Mouse (Mus musculus) layer of hippocampus, adult 9-11 months (tissue): Measurements from ENCODE around the gene Gm6592.
"Not testable (repeated sequence)": the region's sequence is repeated elsewhere in the genome, so short reads cannot be mapped to it uniquely, and the experiment has no call there.

ENCODE experiments used
- DNase-seq: peaks from one replicate; pipeline ENCODE4 v3.0.0; 2022

Gene Gm6592

DNA sequence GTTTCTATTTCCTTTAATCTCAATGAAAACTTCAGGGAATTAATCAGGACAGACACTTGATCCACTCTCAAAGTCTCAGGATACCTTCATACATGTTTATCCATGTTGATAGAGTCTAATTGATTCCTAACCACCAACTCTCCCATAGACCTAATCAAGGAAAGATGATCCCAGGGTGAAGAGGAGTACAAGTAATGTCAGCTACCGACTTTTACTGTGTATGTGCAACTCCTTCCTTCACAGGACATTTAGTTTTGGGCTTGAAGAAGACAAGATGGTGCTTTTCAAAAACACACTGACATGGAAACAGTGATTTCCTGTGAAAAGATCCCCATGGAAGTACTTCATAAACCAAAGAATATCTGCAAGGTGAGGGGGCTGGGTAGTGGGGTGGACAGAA is at the start of gene Gm6592:
Gene Gm6592, plus strand, starts transcription at position 301 of the 400 bp plus-strand sequence.
- DNase-seq = no peak

DNA sequence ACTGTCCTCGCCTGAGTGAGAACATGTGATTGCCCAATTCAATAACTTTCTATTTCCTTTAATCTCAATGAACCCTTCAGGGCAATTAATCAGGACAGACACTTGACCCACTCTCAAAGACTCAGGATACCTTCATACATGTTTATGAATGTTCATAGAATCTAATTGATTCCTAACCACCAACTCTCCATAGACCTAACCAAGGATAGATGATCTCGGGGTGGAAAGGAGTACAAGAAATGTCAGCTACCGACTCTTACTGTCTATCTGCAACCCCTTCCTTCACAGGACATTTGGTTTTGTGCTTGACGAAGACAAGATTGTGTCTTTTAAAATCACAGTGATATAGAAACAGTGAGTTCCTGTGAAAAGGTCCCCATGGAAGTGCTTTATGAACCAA is 40.4 kb upstream of the Gm6592 start, which contains the start of gene Ssxb5:
Gene Ssxb5, plus strand, starts transcription at position 301 of the 400 bp plus-strand sequence.
- not testable (repeated sequence) for DNase-seq

DNA sequence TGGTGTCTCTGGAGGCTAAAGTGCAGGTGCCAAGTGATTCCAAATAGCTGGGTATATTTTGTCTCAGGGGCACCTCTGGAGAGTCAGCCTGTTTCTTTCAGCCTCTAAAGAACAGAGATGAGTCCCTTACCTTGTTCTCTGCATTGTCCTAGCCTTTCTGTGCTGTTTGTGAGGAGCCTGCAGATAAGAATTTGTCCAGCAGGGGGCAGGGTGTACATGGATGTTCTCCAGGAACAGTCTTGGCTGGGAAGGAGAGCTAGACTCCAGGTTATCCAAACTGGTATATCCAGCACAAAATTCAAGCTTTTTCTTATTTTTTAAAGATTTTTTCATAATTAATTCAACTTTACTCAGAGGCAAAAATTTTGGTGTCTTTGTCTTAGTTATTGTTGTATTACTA is 11.8 kb upstream of the Gm6592 start:
- DNase-seq = peak; percentile 27

DNA sequence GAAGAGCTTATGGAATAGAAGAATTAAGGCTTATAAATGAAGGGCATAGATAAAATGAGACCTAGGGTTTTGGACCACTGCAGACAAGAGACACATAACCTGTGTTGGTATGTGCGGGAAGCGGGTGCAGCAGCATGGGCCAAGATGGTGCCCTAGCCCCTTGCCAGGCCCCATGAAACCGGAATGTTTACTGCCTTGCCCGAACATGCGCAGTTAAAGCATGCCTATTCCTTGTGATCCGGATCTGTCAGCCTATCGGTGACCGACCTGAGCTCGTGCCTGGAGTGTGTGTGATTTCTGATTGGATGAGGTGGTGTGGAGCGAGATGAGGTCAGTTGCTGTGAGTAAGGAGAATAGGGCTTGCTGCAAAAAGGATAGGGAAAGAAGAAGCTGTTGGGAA is 8.7 kb downstream of the Gm6592 start:
- no peak for DNase-seq

DNA sequence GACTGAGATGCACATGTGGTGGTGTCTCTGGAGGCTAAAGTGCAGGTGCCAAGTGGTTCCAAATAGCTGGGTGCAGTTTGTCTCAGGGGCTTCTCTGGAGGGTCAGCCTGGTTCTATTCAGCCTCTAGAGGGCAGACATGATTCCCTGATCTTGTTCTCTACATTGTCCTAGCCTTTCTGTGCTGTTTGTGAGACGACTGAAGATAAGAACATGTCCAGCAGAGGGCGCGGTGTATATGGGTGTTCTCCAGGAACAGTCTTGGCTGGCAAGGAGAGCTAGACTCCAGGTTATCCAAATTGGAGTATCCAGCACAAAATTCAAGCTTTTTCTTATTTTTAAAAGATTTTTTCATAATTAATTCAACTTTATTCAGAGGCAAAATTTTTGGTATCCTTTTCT is 20.5 kb downstream of the Gm6592 start:
- DNase-seq = peak; percentile 81

DNA sequence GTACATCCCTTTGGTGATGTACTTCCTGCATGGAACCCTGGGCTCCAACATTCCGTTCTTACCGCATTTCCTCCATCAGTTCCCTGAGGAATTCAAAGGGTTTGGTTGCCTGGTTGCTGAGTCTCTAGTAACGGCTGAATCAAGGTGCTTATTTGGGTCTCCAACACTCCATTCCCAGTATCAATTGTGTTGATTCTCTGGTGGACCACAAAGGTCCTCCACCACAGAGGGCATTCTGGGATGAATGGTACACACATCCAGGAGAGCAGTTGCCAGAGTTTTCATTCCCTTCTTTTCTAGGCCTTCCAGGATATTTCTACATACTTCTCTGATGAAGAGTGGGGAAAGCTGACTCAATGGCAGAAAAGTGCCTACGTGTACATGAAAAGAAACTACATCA is 30.2 kb downstream of the Gm6592 start, which contains the start of gene Gm5751:
Gene Gm5751, plus strand, starts transcription at position 301 of the 400 bp plus-strand sequence.
- DNase-seq = not testable (repeated sequence)

DNA sequence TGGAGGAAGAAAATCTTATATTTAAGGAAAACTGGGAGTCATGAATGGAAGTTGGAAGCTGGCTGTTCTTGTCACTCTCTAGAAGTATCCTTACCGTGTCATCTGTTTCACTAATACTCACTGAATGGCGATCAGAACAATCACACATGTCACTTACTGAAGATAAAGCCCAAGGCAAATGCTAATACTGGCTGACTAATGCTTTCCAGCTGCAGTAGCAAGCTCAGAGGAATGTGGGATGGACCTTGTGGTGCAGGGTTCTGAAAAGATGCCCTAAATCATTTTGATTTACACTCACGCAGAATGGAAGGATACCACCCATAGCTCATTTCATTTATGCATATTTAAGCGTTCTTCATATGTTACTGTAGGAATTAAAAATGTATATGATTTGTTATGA is 40.5 kb downstream of the Gm6592 start:
- DNase-seq = no peak

DNA sequence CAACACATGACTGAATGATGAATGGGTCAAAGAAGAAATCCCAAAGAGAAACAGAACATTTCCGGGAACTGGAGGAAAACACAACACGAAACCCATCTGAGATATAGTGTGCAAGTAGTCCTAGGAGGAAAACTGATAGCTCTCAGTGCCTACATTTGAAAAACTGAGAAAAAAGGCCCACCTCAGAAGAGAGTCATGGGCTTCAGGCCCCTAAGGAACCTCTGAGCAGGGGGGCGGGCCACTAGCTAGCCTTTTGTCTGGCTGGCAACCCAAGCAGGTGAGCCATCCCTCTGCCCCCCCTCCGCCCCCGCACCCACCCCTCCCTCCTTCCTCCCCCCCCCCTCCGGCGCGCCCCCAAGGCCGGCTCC is 48.2 kb downstream of the Gm6592 start:
- no peak for DNase-seq

DNA sequence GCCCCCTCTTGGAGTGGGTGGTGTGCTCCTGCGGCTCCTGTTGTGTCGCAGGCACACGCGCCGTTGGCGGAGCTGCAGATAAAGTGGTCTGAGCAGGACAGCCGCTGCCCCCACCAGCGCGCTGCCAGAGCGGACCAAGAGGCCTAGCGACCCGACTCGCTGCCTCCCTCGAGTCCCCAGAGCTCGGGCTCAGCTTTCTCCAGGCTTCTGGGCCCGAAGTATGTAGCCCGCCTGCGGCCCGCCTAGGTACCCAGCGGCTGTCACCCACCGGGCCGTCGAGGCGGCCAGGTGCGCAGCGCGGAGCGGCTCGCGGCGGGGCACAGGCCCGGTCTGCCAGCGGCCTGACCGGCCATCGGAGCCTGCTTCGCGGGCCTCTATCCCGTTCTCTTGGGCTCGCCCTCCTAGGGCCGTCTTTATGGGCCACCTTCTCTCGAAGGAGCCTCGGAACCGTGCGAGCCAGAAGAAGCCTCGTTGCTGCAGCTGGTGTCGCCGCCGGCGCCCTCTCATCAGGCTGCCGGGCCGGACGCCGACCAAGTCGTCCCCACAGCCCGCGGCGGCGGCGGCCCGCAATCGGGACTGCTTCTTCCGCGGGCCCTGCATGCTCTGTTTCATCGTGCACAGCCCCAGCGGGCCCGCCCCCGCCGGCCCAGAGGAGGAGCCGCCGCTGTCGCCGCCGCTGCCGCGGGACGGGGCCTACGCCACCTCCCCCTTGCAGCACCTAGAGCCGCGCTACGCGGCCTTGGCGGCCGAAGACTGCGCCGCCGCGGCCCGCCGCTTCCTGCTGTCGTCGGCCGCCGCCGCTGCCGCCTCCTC is 48.8 kb downstream of the Gm6592 start, which contains the start of gene B630019K06Rik:
Gene B630019K06Rik, plus strand, starts transcription at position 40 of the 813 bp plus-strand sequence.
- DNase-seq = peak; percentile 44

DNA sequence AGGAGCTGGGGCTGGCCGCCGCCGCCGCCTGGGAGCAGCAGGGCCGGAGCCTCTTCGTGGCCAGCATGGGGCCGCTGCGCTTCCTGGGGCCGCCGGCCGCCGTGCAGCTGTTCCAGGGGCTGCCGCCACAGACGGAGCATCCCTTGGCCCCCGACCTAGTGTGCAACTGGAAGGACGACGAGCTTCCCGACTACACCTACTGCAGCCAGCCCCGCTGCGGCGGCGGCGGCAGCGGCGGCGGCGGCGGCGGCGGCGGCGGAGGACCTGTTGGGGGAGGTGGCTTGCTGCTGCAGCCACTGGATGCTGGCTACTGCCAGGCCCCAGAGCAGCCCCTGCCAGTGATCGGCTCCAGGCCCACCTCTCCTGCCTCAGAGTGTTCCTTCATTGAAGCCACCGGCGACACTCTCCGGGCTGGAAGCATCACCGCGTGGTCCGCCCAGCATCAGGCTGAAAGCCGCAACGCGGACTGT is 49.4 kb downstream of the Gm6592 start:
- DNase-seq = no peak
